Mouse (Mus musculus) 3134 (cell line): Measurements from ENCODE around the gene Nfkbia.
A peak's percentile ranks its signal among the peaks of the same experiment; 100 is the strongest.

Experiments used
- DNase-seq: peaks from one replicate; pipeline ENCODE4 v3.0.0-alpha.2; 2011; ENCODE audit warnings: low spot score; ENCODE audit not compliant: insufficient read length; ENCODE audit errors: extremely low read depth

The Nfkbia gene

GRCm38 (mm10) chr12:55445583-55445982 lies 46.9 kb downstream of the Nfkbia start:
- DNase-seq: no peak

GRCm38 (mm10) chr12:55444031-55444451 lies 48.4 kb downstream of the Nfkbia start:
- no peak for DNase-seq

DNA sequence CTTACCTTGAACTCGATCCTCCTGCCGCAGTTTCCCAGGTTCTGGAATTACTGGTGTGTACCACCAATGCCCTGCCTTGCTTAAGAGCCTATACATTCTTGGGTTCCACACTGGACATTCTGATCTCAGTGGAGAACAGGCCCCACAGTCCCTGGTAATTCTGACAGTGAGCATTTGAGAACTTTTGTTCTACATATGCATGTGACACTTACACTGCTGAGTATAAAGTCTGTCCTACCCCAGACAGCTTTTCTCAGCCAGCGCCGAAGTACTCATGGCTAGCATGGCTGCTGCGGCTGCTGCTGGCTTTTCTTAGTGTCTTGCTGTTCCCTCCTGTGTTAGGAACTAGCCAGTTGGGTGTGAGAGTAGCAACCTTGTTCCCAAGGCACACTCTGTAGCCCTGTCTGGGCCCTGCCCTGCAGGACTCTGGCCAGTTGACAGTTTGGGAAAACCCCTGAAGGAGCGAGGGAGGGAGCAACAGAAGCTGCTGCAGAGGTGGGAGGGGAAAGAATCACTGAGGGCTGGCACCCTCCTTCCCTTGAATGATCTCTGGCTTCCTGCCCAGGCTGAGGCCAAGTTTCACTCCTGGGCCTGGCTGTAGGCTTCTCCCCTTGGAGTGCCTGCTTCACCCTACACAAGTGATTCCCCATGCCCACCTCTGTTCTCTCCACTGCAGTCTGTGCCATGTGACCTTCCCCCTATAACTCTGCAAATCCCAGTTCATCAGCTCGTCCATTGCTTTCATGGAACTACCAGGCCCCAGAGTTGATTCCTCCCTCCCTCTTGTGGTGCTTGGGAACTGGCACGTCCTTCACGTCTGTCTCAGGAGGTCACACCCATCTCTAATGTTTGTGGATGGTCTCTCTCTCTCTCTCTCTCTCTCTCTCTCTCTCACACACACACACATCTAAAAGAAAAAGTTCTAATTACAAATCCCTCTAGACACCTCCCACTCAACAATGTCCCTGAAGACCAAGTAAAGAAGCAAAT lies 49.3 kb downstream of the Nfkbia start:
- DNase-seq: peak; percentile 76

DNA sequence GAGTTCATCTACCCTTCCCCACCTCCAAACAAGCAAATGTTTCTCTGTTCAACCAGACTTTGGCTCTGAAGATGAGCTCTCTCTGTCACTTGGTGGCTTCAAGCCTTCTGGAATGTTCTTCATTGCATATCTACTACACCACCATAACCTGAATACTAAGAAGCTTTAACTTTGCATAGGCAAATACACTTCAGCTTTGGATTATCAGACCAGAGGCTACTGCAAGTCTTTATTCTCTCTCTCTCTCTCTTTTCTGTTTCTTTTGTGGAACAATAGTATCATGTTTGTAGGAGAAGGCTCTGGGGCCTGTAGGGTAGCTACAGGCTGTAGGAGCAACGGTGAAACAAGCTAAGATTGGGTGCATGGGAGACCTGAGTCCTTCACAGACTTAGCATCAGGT lies 50.2 kb downstream of the Nfkbia start:
- no peak for DNase-seq

DNA sequence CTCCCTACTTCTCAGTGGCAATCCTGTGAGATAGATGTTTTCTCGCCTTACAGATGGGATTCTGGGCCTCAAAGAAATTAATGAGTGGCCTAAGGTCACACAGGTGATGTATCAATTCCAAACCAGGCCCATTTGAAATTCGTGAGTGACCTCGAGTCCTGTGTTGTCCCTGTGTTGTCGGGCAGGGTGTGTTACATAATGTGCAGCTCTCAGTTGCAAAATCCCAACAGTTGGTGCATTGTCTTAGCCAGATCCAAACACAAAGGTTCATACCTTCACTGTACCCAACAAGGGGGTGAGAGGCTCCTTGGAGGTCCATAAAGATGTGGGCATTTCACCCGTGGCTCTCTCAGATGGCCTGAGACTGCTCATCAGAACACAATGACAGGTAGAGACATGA lies 52.0 kb downstream of the Nfkbia start:
- DNase-seq: no peak
